Mouse (Mus musculus): ENCODE measurements at regions not wholly inside any gene's neighbourhood (a gene's known extent, or its start where the extent isn't known, plus 50 kb on each side); places are given as distances from the start of the nearest gene placed in this dataset.

GRCm38 (mm10) chr19:56132911-56133562 is 153.9 kb upstream of the Habp2 start:
- no peak for DNase-seq
- TF ChIP-seq POLR2A (IDR thresholded peaks at IDR 0.05; ENCODE audit: control insufficient read depth, extremely low read depth, insufficient read depth, low read length, poor library complexity) (no peak), CTCF (IDR thresholded peaks at IDR 0.05; ENCODE audit: borderline replicate concordance, control insufficient read depth, extremely low read depth, insufficient read depth, low read length, poor library complexity) (no peak)
- no peaks in the 10 kb centered on the region for H3K27me3 ChIP-seq (ENCODE audit: control insufficient read depth, insufficient read depth, low read length)
- H3K27ac ChIP-seq (ENCODE audit: control insufficient read depth, insufficient read depth, low read length), result no peak overlapping the region
- H3K4me3 ChIP-seq (ENCODE audit: control insufficient read depth, insufficient read depth, low read length), result no peak overlapping the region
- WGBS, result 78% methylated on average over 7 of the region's 7 CpGs
- H3K36me3 ChIP-seq (ENCODE audit: control insufficient read depth, insufficient read depth, low read length), result no peaks in the 10 kb centered on the region
- H3K4me1 ChIP-seq (replicated peaks; ENCODE audit: control insufficient read depth, insufficient read depth, low read length), result no peaks in the 10 kb centered on the region

- Histone ChIP-seq H3K27ac (ENCODE audit: control insufficient read depth, insufficient read depth, low read length) (no peak overlapping the region), H3K36me3 (ENCODE audit: control insufficient read depth, insufficient read depth, low read length) (no peaks in the 10 kb centered on the region), H3K4me1 (replicated peaks; ENCODE audit: control insufficient read depth, insufficient read depth, low read length) (no peaks in the 10 kb centered on the region), H3K4me3 (ENCODE audit: control insufficient read depth, insufficient read depth, low read length) (no peak overlapping the region), H3K27me3 (ENCODE audit: control insufficient read depth, insufficient read depth, low read length) (no peaks in the 10 kb centered on the region)
- DNase-seq, result no peak
- 56% methylated on average over 5 of the region's 5 CpGs for WGBS
- TF ChIP-seq CTCF (IDR thresholded peaks at IDR 0.05; ENCODE audit: borderline replicate concordance, control insufficient read depth, extremely low read depth, insufficient read depth, low read length, poor library complexity), result no peak
Observed at GRCm38 (mm10) chr19:56133565-56133964, 153.4 kb upstream of the Habp2 start.

DNA sequence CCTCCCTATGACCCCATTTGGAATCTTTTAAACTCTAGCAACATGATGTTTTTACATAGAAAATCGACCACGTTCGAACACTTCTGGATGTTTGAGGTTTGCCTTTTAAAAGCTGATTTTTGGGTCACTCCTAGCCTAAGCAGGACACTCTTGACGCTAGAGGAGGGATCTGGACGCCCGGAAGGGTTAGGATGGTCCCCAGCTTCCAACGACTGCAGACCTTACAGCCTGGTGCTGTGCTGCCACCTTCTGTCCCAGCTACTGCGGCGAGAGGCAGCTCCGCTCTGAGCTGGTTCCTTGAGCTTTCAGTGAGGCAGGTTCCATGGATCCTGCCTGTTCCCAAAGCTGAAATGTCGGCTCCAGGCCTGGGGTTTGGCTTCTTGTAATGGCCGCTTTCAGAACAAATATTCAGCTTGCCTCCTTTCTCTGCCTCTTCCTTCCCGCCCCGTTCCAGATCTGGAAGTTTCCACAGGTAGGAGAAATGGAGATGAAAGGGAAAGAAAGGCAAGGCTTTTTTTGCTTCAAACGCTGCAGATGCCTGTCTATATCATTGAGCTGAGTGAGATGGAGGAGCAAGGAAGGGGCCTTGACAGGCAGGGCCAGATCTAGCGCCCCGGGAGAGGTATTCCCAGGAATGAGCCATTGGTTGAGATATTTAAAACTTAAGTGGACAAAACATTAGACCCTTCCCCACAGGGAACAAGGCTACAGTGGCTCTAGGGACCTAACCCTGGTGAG is 152.7 kb upstream of the Habp2 start:
- 30% methylated on average over 17 of the region's 17 CpGs for WGBS
- TF ChIP-seq CTCF (IDR thresholded peaks at IDR 0.05; ENCODE audit: borderline replicate concordance, control insufficient read depth, extremely low read depth, insufficient read depth, low read length, poor library complexity) (no peak), POLR2A (IDR thresholded peaks at IDR 0.05; ENCODE audit: control insufficient read depth, extremely low read depth, insufficient read depth, low read length, poor library complexity) (no peak)
- Histone ChIP-seq H3K27me3 (ENCODE audit: control insufficient read depth, insufficient read depth, low read length) (no peaks in the 10 kb centered on the region), H3K4me3 (ENCODE audit: control insufficient read depth, insufficient read depth, low read length) (no peak overlapping the region), H3K4me1 (replicated peaks; ENCODE audit: control insufficient read depth, insufficient read depth, low read length) (no peaks in the 10 kb centered on the region), H3K27ac (ENCODE audit: control insufficient read depth, insufficient read depth, low read length) (no peak overlapping the region), H3K36me3 (ENCODE audit: control insufficient read depth, insufficient read depth, low read length) (no peaks in the 10 kb centered on the region)
- peak; percentile 9 for DNase-seq

GRCm38 (mm10) chr19:56135306-56135928 is 151.5 kb upstream of the Habp2 start:
- no peak for DNase-seq
- 82% methylated on average over 7 of the region's 7 CpGs for WGBS

DNA sequence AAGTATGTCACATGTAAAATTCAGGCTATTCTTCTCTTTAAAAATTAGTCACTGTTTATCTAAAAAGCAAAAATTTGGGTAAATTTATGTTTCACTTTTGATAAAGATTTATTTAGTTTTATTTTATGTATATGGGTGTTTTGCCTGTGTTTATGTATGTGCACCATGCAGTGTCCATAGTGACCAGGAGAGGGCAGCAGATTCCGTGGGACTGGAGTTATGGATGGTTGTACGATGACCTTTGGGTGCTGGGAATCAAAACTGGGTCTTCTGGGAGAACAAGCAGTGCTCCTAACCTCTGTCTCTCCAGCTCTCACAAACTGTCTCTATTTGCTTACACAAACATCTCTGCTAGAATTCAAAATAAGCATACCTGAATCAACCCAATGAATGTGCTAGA is 146.4 kb upstream of the Habp2 start:
- TF ChIP-seq CTCF (IDR thresholded peaks at IDR 0.05; ENCODE audit: borderline replicate concordance, control insufficient read depth, extremely low read depth, insufficient read depth, low read length, poor library complexity) (no peak), POLR2A (IDR thresholded peaks at IDR 0.05; ENCODE audit: control insufficient read depth, extremely low read depth, insufficient read depth, low read length, poor library complexity) (no peak)
- H3K4me1 ChIP-seq (replicated peaks; ENCODE audit: control insufficient read depth, insufficient read depth, low read length), result no peaks in the 10 kb centered on the region
- H3K4me3 ChIP-seq (ENCODE audit: control insufficient read depth, insufficient read depth, low read length), result no peak overlapping the region
- H3K27ac ChIP-seq (ENCODE audit: control insufficient read depth, insufficient read depth, low read length), result no peak overlapping the region
- H3K36me3 ChIP-seq (ENCODE audit: control insufficient read depth, insufficient read depth, low read length), result no peaks in the 10 kb centered on the region
- 84% methylated on average over 2 of the region's 2 CpGs for WGBS
- DNase-seq, result no peak
- no peaks in the 10 kb centered on the region for H3K27me3 ChIP-seq (ENCODE audit: control insufficient read depth, insufficient read depth, low read length)

More at GRCm38 (mm10) chr19:56135306-56135928, 151.5 kb upstream of the Habp2 start:
- Histone ChIP-seq H3K27me3 (ENCODE audit: control insufficient read depth, insufficient read depth, low read length) (no peaks in the 10 kb centered on the region), H3K27ac (ENCODE audit: control insufficient read depth, insufficient read depth, low read length) (no peak overlapping the region), H3K4me1 (replicated peaks; ENCODE audit: control insufficient read depth, insufficient read depth, low read length) (no peaks in the 10 kb centered on the region), H3K4me3 (ENCODE audit: control insufficient read depth, insufficient read depth, low read length) (no peak overlapping the region), H3K36me3 (ENCODE audit: control insufficient read depth, insufficient read depth, low read length) (no peaks in the 10 kb centered on the region)
- TF ChIP-seq CTCF (IDR thresholded peaks at IDR 0.05; ENCODE audit: borderline replicate concordance, control insufficient read depth, extremely low read depth, insufficient read depth, low read length, poor library complexity), result no peak
- TF ChIP-seq POLR2A (IDR thresholded peaks at IDR 0.05; ENCODE audit: control insufficient read depth, extremely low read depth, insufficient read depth, low read length, poor library complexity), result no peak

GRCm38 (mm10) chr19:56144221-56144620 is 142.7 kb upstream of the Habp2 start:
- DNase-seq, result no peak
- Histone ChIP-seq H3K4me3 (ENCODE audit: control insufficient read depth, insufficient read depth, low read length) (no peak overlapping the region), H3K27me3 (ENCODE audit: control insufficient read depth, insufficient read depth, low read length) (no peaks in the 10 kb centered on the region), H3K4me1 (replicated peaks; ENCODE audit: control insufficient read depth, insufficient read depth, low read length) (no peaks in the 10 kb centered on the region), H3K36me3 (ENCODE audit: control insufficient read depth, insufficient read depth, low read length) (no peaks in the 10 kb centered on the region), H3K27ac (ENCODE audit: control insufficient read depth, insufficient read depth, low read length) (no peak overlapping the region)
- TF ChIP-seq CTCF (IDR thresholded peaks at IDR 0.05; ENCODE audit: borderline replicate concordance, control insufficient read depth, extremely low read depth, insufficient read depth, low read length, poor library complexity), result no peak
- TF ChIP-seq POLR2A (IDR thresholded peaks at IDR 0.05; ENCODE audit: control insufficient read depth, extremely low read depth, insufficient read depth, low read length, poor library complexity), result no peak
- 86% methylated on average over 5 of the region's 5 CpGs for WGBS
